Mouse (Mus musculus): ENCODE results near the gene Acvr2b.

GRCm38 (mm10) chr9:119435855-119436254 is 33.9 kb downstream of the Acvr2b start:
- TF ChIP-seq POLR2A (IDR thresholded peaks at IDR 0.05; ENCODE audit: low read depth, low read length) (no peak), CTCF (IDR thresholded peaks at IDR 0.05; ENCODE audit: extremely low read depth, insufficient read depth, insufficient read length, insufficient replicate concordance) (no peak)

Measured in spleen, adult 2 months (tissue).